Mouse (Mus musculus): Measurements from ENCODE around the gene Pik3cg.
"Not testable (repeated sequence)": the region's sequence is repeated elsewhere in the genome, so short reads cannot be mapped to it uniquely, and the experiment has no call there.

Pik3cg gene

GRCm38 (mm10) chr12:32207948-32208891 is at the start of gene Pik3cg:
TSS of gene Pik3cg (minus strand) at chr12:32208659.
- in situ Hi-C loops (cut with MboI, MseI) = loop anchor here (5.0 to 25.0 kb wide), 2 partner anchors 84 to 954 kb away; no protein-coding TSS in a partner anchor

GRCm38 (mm10) chr12:32248483-32248882 is 40.0 kb upstream of the Pik3cg start:
- in situ Hi-C loops (cut with MboI, MseI) = loop anchor here (5.0 to 10.0 kb wide), 2 partner anchors 281 to 894 kb away; partner anchors contain the start of gene Dld

- in situ Hi-C loops (cut with MboI, MseI) = loop anchor here (5.0 to 10.0 kb wide), 2 partner anchors 278 to 891 kb away; partner anchors contain the start of gene Dld
Observed at GRCm38 (mm10) chr12:32245566-32246233, 37.2 kb upstream of the Pik3cg start.

GRCm38 (mm10) chr12:32243586-32243985 is 35.1 kb upstream of the Pik3cg start:
- in situ Hi-C loops (cut with MboI, MseI) = loop anchor here (10.0 kb wide), 1 partner anchor 889 kb away; the partner anchor contains the start of gene Dld

- in situ Hi-C loops (cut with MboI, MseI) = not testable (repeated sequence)
Observed at GRCm38 (mm10) chr12:32239134-32239533, 30.7 kb upstream of the Pik3cg start.

- in situ Hi-C loops (cut with MboI, MseI) = no loop called here
Observed at GRCm38 (mm10) chr12:32238433-32238832, 30.0 kb upstream of the Pik3cg start.

- in situ Hi-C loops (cut with MboI, MseI) = no loop called here
Observed at GRCm38 (mm10) chr12:32237839-32238238, 29.4 kb upstream of the Pik3cg start.

- in situ Hi-C loops (cut with MboI, MseI) = no loop called here
Observed at GRCm38 (mm10) chr12:32237139-32237538, 28.7 kb upstream of the Pik3cg start.

- in situ Hi-C loops (cut with MboI, MseI) = no loop called here
Observed at GRCm38 (mm10) chr12:32236450-32236849, 28.0 kb upstream of the Pik3cg start.

GRCm38 (mm10) chr12:32233871-32234270 is 25.4 kb upstream of the Pik3cg start:
- in situ Hi-C loops (cut with MboI, MseI) = no loop called here

GRCm38 (mm10) chr12:32231398-32231797 is 22.9 kb upstream of the Pik3cg start:
- in situ Hi-C loops (cut with MboI, MseI) = no loop called here

- in situ Hi-C loops (cut with MboI, MseI) = loop anchor here (25.0 kb wide), 1 partner anchor 939 kb away; no protein-coding TSS in a partner anchor
Observed at GRCm38 (mm10) chr12:32223629-32224028, 15.2 kb upstream of the Pik3cg start.

- in situ Hi-C loops (cut with MboI, MseI) = loop anchor here (25.0 kb wide), 1 partner anchor 939 kb away; no protein-coding TSS in a partner anchor
Observed at GRCm38 (mm10) chr12:32222758-32223385, 14.4 kb upstream of the Pik3cg start.

- in situ Hi-C loops (cut with MboI, MseI) = loop anchor here (25.0 kb wide), 1 partner anchor 942 kb away; no protein-coding TSS in a partner anchor
Observed at GRCm38 (mm10) chr12:32220387-32220786, 11.9 kb upstream of the Pik3cg start.

GRCm38 (mm10) chr12:32215143-32215542 is 6.7 kb upstream of the Pik3cg start:
- in situ Hi-C loops (cut with MboI, MseI) = loop anchor here (25.0 kb wide), 1 partner anchor 947 kb away; no protein-coding TSS in a partner anchor

- in situ Hi-C loops (cut with MboI, MseI) = loop anchor here (25.0 kb wide), 1 partner anchor 950 kb away; no protein-coding TSS in a partner anchor
Observed at GRCm38 (mm10) chr12:32212702-32213101, 4.2 kb upstream of the Pik3cg start.

- in situ Hi-C loops (cut with MboI, MseI) = loop anchor here (25.0 kb wide), 1 partner anchor 950 kb away; no protein-coding TSS in a partner anchor
Observed at GRCm38 (mm10) chr12:32212156-32212555, 3.7 kb upstream of the Pik3cg start.

- in situ Hi-C loops (cut with MboI, MseI) = loop anchor here (25.0 kb wide), 1 partner anchor 951 kb away; no protein-coding TSS in a partner anchor
Observed at GRCm38 (mm10) chr12:32211257-32211656, 2.8 kb upstream of the Pik3cg start.

- in situ Hi-C loops (cut with MboI, MseI) = loop anchor here (5.0 to 25.0 kb wide), 2 partner anchors 83 to 953 kb away; no protein-coding TSS in a partner anchor
Observed at GRCm38 (mm10) chr12:32208951-32209350, 492 bp upstream of the Pik3cg start.

GRCm38 (mm10) chr12:32207141-32207540 is 1.3 kb downstream of the Pik3cg start:
- in situ Hi-C loops (cut with MboI, MseI) = loop anchor here (5.0 to 25.0 kb wide), 2 partner anchors 85 to 955 kb away; no protein-coding TSS in a partner anchor

- in situ Hi-C loops (cut with MboI, MseI) = loop anchor here (25.0 kb wide), 1 partner anchor 959 kb away; no protein-coding TSS in a partner anchor
Observed at GRCm38 (mm10) chr12:32203695-32204094, 4.8 kb downstream of the Pik3cg start.

All from T-helper 2 cell (primary cell).